Mouse (Mus musculus): ENCODE results near the gene Repin1. TPM values are rescaled to one million over a fixed set of nuclear protein-coding genes. Genes with fewer than 3 reads are reported as not detected.

The Repin1 gene
- total and polyA plus RNA-seq, 3 experiments: not detected

DNA sequence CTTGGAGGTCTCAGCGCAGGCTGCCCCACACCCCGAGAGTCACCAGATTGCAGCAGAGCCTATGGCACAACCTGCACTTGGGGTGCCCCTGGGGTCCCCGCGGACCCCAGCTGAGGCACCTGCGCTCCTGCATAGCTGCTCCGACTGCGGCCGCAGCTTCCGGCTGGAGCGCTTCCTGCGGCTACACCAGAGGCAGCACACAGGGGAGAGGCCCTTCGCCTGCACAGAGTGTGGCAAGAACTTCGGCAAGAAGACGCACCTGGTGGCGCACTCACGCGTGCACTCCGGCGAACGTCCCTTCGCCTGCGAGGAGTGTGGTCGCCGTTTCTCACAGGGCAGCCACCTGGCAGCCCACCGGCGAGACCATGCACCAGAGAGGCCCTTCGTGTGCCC, 3.5 kb downstream of the Repin1 start:
- Histone ChIP-seq H3K9ac (ENCODE audit: control insufficient read depth, low read depth, low read length, poor library complexity, severe bottlenecking) (no peak overlapping the region), H3K36me3 (ENCODE audit: control insufficient read depth in 1 of 2, insufficient read depth in 2 of 2, low read length in 2 of 2) (no peaks in the 10 kb centered on the region), H3K4me1 (ENCODE audit: control insufficient read depth in 1 of 2, insufficient read depth in 2 of 2, low read length in 2 of 2) (no peaks in the 10 kb centered on the region), H3K27me3 (ENCODE audit: control insufficient read depth in 1 of 2, insufficient read depth in 2 of 2, low read length in 2 of 2) (no peaks in the 10 kb centered on the region), H3K27ac (ENCODE audit: control insufficient read depth, low read depth, low read length) (no peak overlapping the region), H3K4me3 (ENCODE audit: control insufficient read depth in 1 of 2, insufficient read depth in 1 of 2, low read depth in 2 of 2, low read length in 2 of 2) (no peak overlapping the region), H3K79me2 (ENCODE audit: control insufficient read depth, insufficient read depth, low read length, poor library complexity) (no peaks in the 10 kb centered on the region), H3K9me3 (replicated peaks; ENCODE audit: insufficient read depth, low read length) (no peaks in the 10 kb centered on the region)
- no peak for DNase-seq (ENCODE audit: low read depth, low spot score)
- TF ChIP-seq TCF12 (IDR thresholded peaks at IDR 0.05; ENCODE audit: low read depth, low read length) (no peak), NELFE (IDR thresholded peaks at IDR 0.05; ENCODE audit: low read depth, low read length) (no peak)

DNA sequence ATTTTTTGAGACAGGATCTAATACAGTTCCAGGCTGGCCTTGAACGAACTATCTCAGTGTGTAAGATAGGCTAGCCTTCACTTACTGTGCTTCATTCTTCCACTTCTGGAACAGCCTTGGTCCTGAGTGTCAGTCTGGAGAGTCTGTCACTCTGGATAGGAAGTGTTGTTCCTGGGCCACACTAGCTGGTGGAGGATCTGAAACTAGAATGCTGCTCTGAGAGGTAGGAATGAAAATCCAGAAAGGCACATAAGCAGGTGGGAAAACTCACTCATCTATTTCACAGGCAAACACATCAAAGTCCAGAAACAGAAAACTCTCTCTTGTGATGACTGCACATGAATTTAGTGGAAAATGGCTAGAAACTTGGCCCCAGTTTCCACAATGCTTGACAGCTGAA, 6.9 kb downstream of the Repin1 start:
- Histone ChIP-seq H3K4me3 (ENCODE audit: control insufficient read depth in 1 of 2, insufficient read depth in 1 of 2, low read depth in 2 of 2, low read length in 2 of 2) (no peak overlapping the region), H3K79me2 (ENCODE audit: control insufficient read depth, insufficient read depth, low read length, poor library complexity) (no peaks in the 10 kb centered on the region), H3K36me3 (ENCODE audit: control insufficient read depth in 1 of 2, insufficient read depth in 2 of 2, low read length in 2 of 2) (no peaks in the 10 kb centered on the region), H3K4me1 (ENCODE audit: control insufficient read depth in 1 of 2, insufficient read depth in 2 of 2, low read length in 2 of 2) (no peaks in the 10 kb centered on the region), H3K27ac (ENCODE audit: control insufficient read depth, low read depth, low read length) (no peak overlapping the region), H3K9me3 (replicated peaks; ENCODE audit: insufficient read depth, low read length) (no peaks in the 10 kb centered on the region), H3K27me3 (ENCODE audit: control insufficient read depth in 1 of 2, insufficient read depth in 2 of 2, low read length in 2 of 2) (no peaks in the 10 kb centered on the region), H3K9ac (ENCODE audit: control insufficient read depth, low read depth, low read length, poor library complexity, severe bottlenecking) (no peak overlapping the region)
- TF ChIP-seq RCOR1 (IDR thresholded peaks at IDR 0.05; ENCODE audit: low read depth, low read length): no peak
- TF ChIP-seq MAZ (IDR thresholded peaks at IDR 0.05; ENCODE audit: low read depth, low read length): no peak
- no peak for TF ChIP-seq HCFC1 (IDR thresholded peaks at IDR 0.05; ENCODE audit: low read depth, low read length)
- no peak for TF ChIP-seq ETS1 (IDR thresholded peaks at IDR 0.05; ENCODE audit: low read depth, low read length)
- TF ChIP-seq NELFE (IDR thresholded peaks at IDR 0.05; ENCODE audit: low read depth, low read length): no peak
- no peak for TF ChIP-seq MEF2A (IDR thresholded peaks at IDR 0.05; ENCODE audit: extremely low read depth, insufficient replicate concordance, low read depth, low read length, poor library complexity, severe bottlenecking)
- TF ChIP-seq CHD2 (IDR thresholded peaks at IDR 0.05; ENCODE audit: low read length): no peak
- no peak for TF ChIP-seq GABPA (IDR thresholded peaks at IDR 0.05; ENCODE audit: low read depth, low read length)
- no peak for TF ChIP-seq USF1 (IDR thresholded peaks at IDR 0.05; ENCODE audit: low read depth, low read length)
- no peak for TF ChIP-seq ZMIZ1 (IDR thresholded peaks at IDR 0.05; ENCODE audit: low read depth, low read length)
- no peak for TF ChIP-seq BHLHE40 (IDR thresholded peaks at IDR 0.05; ENCODE audit: borderline replicate concordance, low read depth, low read length)
- TF ChIP-seq MAX (IDR thresholded peaks at IDR 0.05; ENCODE audit: low read length): no peak
- no peak for TF ChIP-seq POLR2A (IDR thresholded peaks at IDR 0.05; ENCODE audit: control insufficient read depth in 1 of 2, insufficient read depth in 1 of 2, low read depth in 1 of 2, low read length in 2 of 2, poor library complexity in 1 of 2)
- no peak for TF ChIP-seq POLR2AphosphoS5 (IDR thresholded peaks at IDR 0.05; ENCODE audit: borderline replicate concordance, low read depth, low read length)
- no peak for TF ChIP-seq MYC (IDR thresholded peaks at IDR 0.05; ENCODE audit: low read depth, low read length)
- DNase-seq (ENCODE audit: low read depth, low spot score): no peak
